Comparison of ENCODE assay signal across 8 mouse cellular contexts in the genomic region with DNA sequence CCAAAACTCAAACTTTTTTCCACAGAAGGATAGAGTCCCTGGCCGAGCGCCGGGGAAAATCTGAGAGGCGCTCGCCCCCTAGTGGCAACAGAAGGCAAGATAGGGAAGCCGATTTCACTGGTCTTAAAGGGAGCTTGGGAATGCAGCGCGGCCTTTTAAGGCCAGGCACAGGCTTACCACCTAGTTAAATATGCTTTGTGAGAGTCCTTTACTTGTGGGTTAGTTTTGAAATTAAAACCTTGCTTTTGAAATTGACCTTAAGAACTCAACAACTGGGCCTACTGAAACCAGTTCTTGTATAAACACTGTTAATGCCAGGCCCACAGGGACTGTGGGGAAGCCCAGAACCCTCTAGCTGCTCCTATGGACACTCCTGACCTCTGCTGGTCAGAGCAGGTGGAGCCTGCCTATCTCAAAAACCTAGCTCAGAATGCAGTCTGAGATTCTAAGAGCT. TPM values are rescaled to one million over a fixed set of nuclear protein-coding genes. Genes with fewer than 3 reads are reported as not detected.
DNase-seq lines count a peak whose midpoint lies in the region; ATAC-seq and TF ChIP-seq lines count a peak whose summit lies in the region.

No protein-coding gene starts in this region.

- no peak for TF ChIP-seq POLR2A in testis, adult 2 months (IDR thresholded peaks at IDR 0.05; ENCODE audit: control insufficient read depth, low read depth, low read length)

- H3K27ac ChIP-seq in ES-E14 (ENCODE audit: insufficient read depth, low read depth, low read length, poor library complexity, severe bottlenecking): no peak overlapping the region
- H3K27ac ChIP-seq in forebrain, embryonic 14.5 days (ENCODE audit: low read depth, low read length): no peak overlapping the region
- H3K27ac ChIP-seq in liver, postnatal 0 days (ENCODE audit: low read depth): no peak overlapping the region
- H3K27ac ChIP-seq in neural tube, embryonic 14.5 days (ENCODE audit: low read depth, low read length): no peak overlapping the region
- H3K27ac ChIP-seq in testis, adult 2 months (ENCODE audit: control insufficient read depth, insufficient read depth, low read depth, low read length): no peak overlapping the region

- intact Hi-C loops in heart, postnatal 14 days (cut with DNase I): loop anchor here (1.0 to 2.0 kb wide), 3 partner anchors 231 to 327 kb away; no protein-coding TSS in a partner anchor

- TF ChIP-seq EP300 in liver, postnatal 0 days (IDR thresholded peaks at IDR 0.05; ENCODE audit: low read depth): no peak

- no peaks in the 10 kb centered on the region for H3K27me3 ChIP-seq in forebrain, embryonic 14.5 days (replicated peaks; ENCODE audit: control insufficient read depth, insufficient read depth, low read length)
- H3K27me3 ChIP-seq in liver, postnatal 0 days (ENCODE audit: insufficient read depth, low read length): no peaks in the 10 kb centered on the region
- H3K27me3 ChIP-seq in neural tube, embryonic 14.5 days (ENCODE audit: control insufficient read depth, insufficient read depth, low read length): no peaks in the 10 kb centered on the region
- no peaks in the 10 kb centered on the region for H3K27me3 ChIP-seq in testis, adult 2 months (ENCODE audit: control insufficient read depth, insufficient read depth, low read length)

- DNase-seq in ES-E14 (ENCODE audit: low read depth, low spot score): peak; percentile 76
- peak; percentile 40 for DNase-seq in cerebellum, adult 11 months
- DNase-seq in forebrain, embryonic 14.5 days (ENCODE audit: low spot score): peak; percentile 88
- peak; percentile 82 to 86 for DNase-seq in heart, postnatal 14 days
- peak; percentile 43 for DNase-seq in large intestine, adult 2 months (ENCODE audit: low read depth, low spot score)
- DNase-seq in liver, postnatal 0 days: peak; percentile 84

- peak; percentile 95 for ATAC-seq in forebrain, embryonic 14.5 days
- peak; percentile 96 for ATAC-seq in liver, postnatal 0 days
- peak; percentile 96 for ATAC-seq in neural tube, embryonic 14.5 days (ENCODE audit: low read depth)

- in situ Hi-C loops in ES-E14 (cut with MboI; ENCODE audit: low sequenced_read_pairs in 2 of 2, unreplicated experiment in 2 of 2): no loop called here

- TF ChIP-seq CTCF in liver, postnatal 0 days (IDR thresholded peaks at IDR 0.05; ENCODE audit: low read depth): peak; percentile 66
- TF ChIP-seq CTCF in testis, adult 2 months (IDR thresholded peaks at IDR 0.05; ENCODE audit: control insufficient read depth, insufficient read depth, insufficient replicate concordance, low read depth, low read length): peak; percentile 72

- H3K4me1 ChIP-seq in ES-E14 (ENCODE audit: control insufficient read depth in 2 of 2, insufficient read depth in 2 of 2, low read length in 2 of 2, poor library complexity in 1 of 2): no peaks in the 10 kb centered on the region
- no peaks in the 10 kb centered on the region for H3K4me1 ChIP-seq in forebrain, embryonic 14.5 days (ENCODE audit: control insufficient read depth, insufficient read depth, low read length)
- H3K4me1 ChIP-seq in liver, postnatal 0 days (ENCODE audit: insufficient read depth): no peaks in the 10 kb centered on the region
- H3K4me1 ChIP-seq in neural tube, embryonic 14.5 days (ENCODE audit: control insufficient read depth, insufficient read depth, low read length): no peaks in the 10 kb centered on the region
- no peaks in the 10 kb centered on the region for H3K4me1 ChIP-seq in testis, adult 2 months (ENCODE audit: control insufficient read depth, insufficient read depth, low read length)

- no peak overlapping the region for H3K9ac ChIP-seq in ES-E14 (ENCODE audit: insufficient read depth, low read depth, low read length, poor library complexity, severe bottlenecking)
- no peak overlapping the region for H3K9ac ChIP-seq in forebrain, embryonic 14.5 days (ENCODE audit: low read length)
- no peak overlapping the region for H3K9ac ChIP-seq in liver, postnatal 0 days (replicated peaks)
- H3K9ac ChIP-seq in neural tube, embryonic 14.5 days (replicated peaks; ENCODE audit: low read depth, low read length): no peak overlapping the region

- under 1% methylated on average over 8 of the region's 8 CpGs for WGBS in forebrain, embryonic 14.5 days
- WGBS in large intestine, adult 2 months: 1% methylated on average over 8 of the region's 8 CpGs
- WGBS in liver, postnatal 0 days (ENCODE audit: insufficient replicate concordance): 2% methylated on average over 8 of the region's 8 CpGs
- WGBS in neural tube, embryonic 14.5 days: under 1% methylated on average over 8 of the region's 8 CpGs

- H3K36me3 ChIP-seq in ES-E14 (ENCODE audit: control insufficient read depth, insufficient read depth, low read length, poor library complexity, severe bottlenecking): no peaks in the 10 kb centered on the region
- no peaks in the 10 kb centered on the region for H3K36me3 ChIP-seq in forebrain, embryonic 14.5 days (ENCODE audit: control insufficient read depth, insufficient read depth, low read length)
- no peaks in the 10 kb centered on the region for H3K36me3 ChIP-seq in liver, postnatal 0 days (replicated peaks; ENCODE audit: insufficient read depth, low read length)
- no peaks in the 10 kb centered on the region for H3K36me3 ChIP-seq in neural tube, embryonic 14.5 days (ENCODE audit: control insufficient read depth, insufficient read depth, low read length)
- no peaks in the 10 kb centered on the region for H3K36me3 ChIP-seq in testis, adult 2 months (ENCODE audit: control insufficient read depth, insufficient read depth, low read length)

- 0 out of 2 replicates have a peak overlapping the region, but pooled peaks have one; percentile 28 for H3K4me2 ChIP-seq in forebrain, embryonic 14.5 days (ENCODE audit: low read length)
- peak overlapping the region; percentile 61 for H3K4me2 ChIP-seq in liver, postnatal 0 days (ENCODE audit: low read depth, low read length)
- peak overlapping the region; percentile 35; the same call in 1 of the 2 replicates for H3K4me2 ChIP-seq in neural tube, embryonic 14.5 days (ENCODE audit: low read depth, low read length)

- H3K4me3 ChIP-seq in ES-E14 (ENCODE audit: insufficient read depth in 1 of 2, low read depth in 1 of 2, low read length in 2 of 2, poor library complexity in 1 of 2, severe bottlenecking in 1 of 2): no peak overlapping the region
- no peak overlapping the region for H3K4me3 ChIP-seq in forebrain, embryonic 14.5 days (ENCODE audit: low read depth, low read length)
- H3K4me3 ChIP-seq in liver, postnatal 0 days (ENCODE audit: low read depth, low read length): no peak overlapping the region
- H3K4me3 ChIP-seq in neural tube, embryonic 14.5 days (ENCODE audit: low read depth, low read length): no peak overlapping the region
- no peak overlapping the region for H3K4me3 ChIP-seq in testis, adult 2 months (ENCODE audit: control insufficient read depth, low read depth, low read length)

- H3K9me3 ChIP-seq in ES-E14 (ENCODE audit: control insufficient read depth, insufficient read depth, low read depth, low read length): no peaks in the 10 kb centered on the region
- no peaks in the 10 kb centered on the region for H3K9me3 ChIP-seq in forebrain, embryonic 14.5 days (replicated peaks; ENCODE audit: control insufficient read depth, low read length)
- H3K9me3 ChIP-seq in liver, postnatal 0 days (ENCODE audit: low read length): no peaks in the 10 kb centered on the region
- H3K9me3 ChIP-seq in neural tube, embryonic 14.5 days (ENCODE audit: control insufficient read depth, low read length): no peaks in the 10 kb centered on the region

TF ChIP-seq in ES-E14, 5 proteins besides CTCF, POLR2A, EP300 and RAD21:
- TF ChIP-seq ZC3H11A (IDR thresholded peaks at IDR 0.05; ENCODE audit: borderline replicate concordance, low read depth, low read length): peak; percentile 62; the same call in 1 of the 2 replicates
- no peak for TF ChIP-seq ZNF384 (IDR thresholded peaks at IDR 0.05; ENCODE audit: low read depth, low read length)
- no peak for TF ChIP-seq CHD2 (IDR thresholded peaks at IDR 0.05; ENCODE audit: low read depth, low read length)
- TF ChIP-seq HCFC1 (IDR thresholded peaks at IDR 0.05; ENCODE audit: borderline replicate concordance, insufficient read depth, low read length): no peak
- no peak for TF ChIP-seq MAFK (IDR thresholded peaks at IDR 0.05; ENCODE audit: insufficient read depth, low read depth, low read length)

RNA-seq across cellular contexts. Expression of a gene that starts 20.2 kb away (rescaled TPM):
- total RNA-seq in ES-E14 (2012; rRNA removed): 33.8 and 49.6 TPM in 2 replicates
- 38.2 and 40.2 TPM in 2 replicates for polyA plus RNA-seq in forebrain, embryonic 14.5 days (2014; fragmentation: Nextera tagmentation; extraction: Ambion mirVana)
- 1 to 10 TPM; 1.0 to 2.3 TPM for total RNA-seq in heart, postnatal 14 days (2021)
- polyA plus RNA-seq in large intestine, adult 2 months (2012; rRNA removed): 3.0 and 5.7 TPM in 2 replicates
- 26.1 and 31.2 TPM in 2 replicates for polyA plus RNA-seq in liver, postnatal 0 days (2015; fragmentation: Nextera tagmentation; extraction: Ambion mirVana)
- polyA plus RNA-seq in neural tube, embryonic 14.5 days (2014; fragmentation: Nextera tagmentation; extraction: Ambion mirVana): 8.0 and 9.5 TPM in 2 replicates
- polyA plus RNA-seq in testis, adult 2 months (2012; rRNA removed): 15.0 and 21.1 TPM in 2 replicates
